In genomic region chr1:191977187-191977586, GRCm38 (mm10) we compare ENCODE assay signal across 9 mouse cellular contexts. TPM values are rescaled to one million over a fixed set of nuclear protein-coding genes. Genes with fewer than 3 reads are reported as not detected.
DNase-seq lines count a peak whose midpoint lies in the region; ATAC-seq lines count a peak whose summit lies in the region.
"Had no signal": no experiment of that assay in that cellular context is flagged by ENCODE, and none has a peak within 500 bp of the region (broad histone marks: within the 10 kb centered on the region; RNA-seq: fewer than 3 reads in every experiment).

Rd3 (plus strand) TSS chr1:191977370.

- peaks cover 6% of the 10 kb centered on the region; the same call in 1 of the 2 replicates for H3K4me1 ChIP-seq in stomach, embryonic 16.5 days (ENCODE audit: control insufficient read depth, insufficient read depth, low read length)

- no peaks in the 10 kb centered on the region for H3K9me3 ChIP-seq in stomach, embryonic 16.5 days (replicated peaks; ENCODE audit: control insufficient read depth, low read length)

- no peak within 1 kb of the TSS for H3K4me2 ChIP-seq in stomach, embryonic 16.5 days (ENCODE audit: low read depth, low read length)

- intact Hi-C loops in gastrocnemius, postnatal 36 days (cut with DNase I), result loop anchor here (5.0 kb wide), 1 partner anchor 140 kb away; no protein-coding TSS in a partner anchor

- no peak within 1 kb of the TSS for H3K27ac ChIP-seq in stomach, embryonic 16.5 days (ENCODE audit: low read length)

- no peaks in the 10 kb centered on the region for H3K27me3 ChIP-seq in stomach, embryonic 16.5 days (ENCODE audit: control insufficient read depth, insufficient read depth, low read length)

- no peak within 1 kb of the TSS for H3K9ac ChIP-seq in stomach, embryonic 16.5 days (ENCODE audit: low read length)

- H3K4me3 ChIP-seq in stomach, embryonic 16.5 days (replicated peaks; ENCODE audit: low read length), result no peak within 1 kb of the TSS
- H3K4me3 ChIP-seq: myocyte had no signal

- WGBS in stomach, embryonic 16.5 days, result 44% methylated on average over 5 of the region's 5 CpGs

- ATAC-seq in hematopoietic stem cell, adult 5-6 weeks (replicated peaks in 1 of 2; ENCODE audit: insufficient read depth in 1 of 2, low FRiP score in 2 of 2, low TSS enrichment in 1 of 2, low read depth in 1 of 2, poor library complexity in 2 of 2, severe bottlenecking in 2 of 2), result peak; percentile 3 to 35; a peak in 1 of 4 replicates
- peak; percentile 63 for ATAC-seq in stomach, embryonic 16.5 days (ENCODE audit: insufficient read depth, low FRiP score)

- no peaks in the 10 kb centered on the region for H3K36me3 ChIP-seq in stomach, embryonic 16.5 days (ENCODE audit: control insufficient read depth, insufficient read depth, low read length)

- DNase-seq in kidney, adult 18-20 months, result peak; percentile 33
- no peak for DNase-seq in kidney, adult 11 months
- DNase-seq in embryo, embryonic 11 days, result peak; percentile 32
- DNase-seq in lung, postnatal 4 days, result peak; percentile 55 to 67
- no peak for DNase-seq in c-Kit-positive CD71-positive TER-119-positive erythroid progenitor cells, embryonic 14.5 days (ENCODE audit: low spot score)
- no peak for DNase-seq in gastrocnemius, postnatal 36 days

RNA-seq across cellular contexts. Expression of gene Rd3, which starts in this region (rescaled TPM):
- total RNA-seq in hematopoietic stem cell, adult 5-6 weeks (2017), result not detected in 2 replicates
- polyA plus RNA-seq in stomach, embryonic 16.5 days (2015; fragmentation: Nextera tagmentation; extraction: Ambion mirVana), result 0.19 and 0.25 TPM in 2 replicates
- total RNA-seq in gastrocnemius, postnatal 36 days (2021), result under 1 TPM in 1 of 2 experiments, not detected in 1; 0.08 TPM
- polyA plus RNA-seq: myocyte had no signal

Comparison
In these comparisons a context has a peak if more than half of its experiments do, and no peak if none do; other contexts are left out.
1. DNase-seq: peak in kidney, adult 18-20 months (single experiment), embryo, embryonic 11 days (single experiment) and lung, postnatal 4 days (2 of 2); none in kidney, adult 11 months (single experiment), c-Kit-positive CD71-positive TER-119-positive erythroid progenitor cells, embryonic 14.5 days (single experiment) and gastrocnemius, postnatal 36 days (0 of 2).
2. Peak in ATAC-seq in hematopoietic stem cell, adult 5-6 weeks; RNA of the gene not detected or under 1 TPM.
3. Peak in ATAC-seq in stomach, embryonic 16.5 days; RNA of the gene not detected or under 1 TPM.